9 mouse cellular contexts compared by ENCODE assay signal in genomic region chrX:139480022-139480894, GRCm38 (mm10). TPM values are rescaled to one million over a fixed set of nuclear protein-coding genes. Genes with fewer than 3 reads are reported as not detected.
DNase-seq lines count a peak whose midpoint lies in the region; ATAC-seq lines count a peak whose summit lies in the region.
"Had no signal": no experiment of that assay in that cellular context is flagged by ENCODE, and none has a peak within 500 bp of the region (broad histone marks: within the 10 kb centered on the region; RNA-seq: fewer than 3 reads in every experiment).

Gene D330045A20Rik (plus strand): TSS chrX:139480367.

- H3K4me3 ChIP-seq in erythroblast, embryonic 14.5 days (replicated peaks) = peak within 1 kb of the TSS; percentile 53
- peak within 1 kb of the TSS; percentile 35 for H3K4me3 ChIP-seq in forebrain, embryonic 13.5 days
- H3K4me3 ChIP-seq in intestine, embryonic 14.5 days (ENCODE audit: low read depth, low read length) = peak within 1 kb of the TSS; percentile 35
- H3K4me3 ChIP-seq in liver, embryonic 16.5 days (ENCODE audit: low read depth, low read length) = peak within 1 kb of the TSS; percentile 43
- peak within 1 kb of the TSS; percentile 37 for H3K4me3 ChIP-seq in neural tube, embryonic 15.5 days (replicated peaks)

- WGBS in forebrain, embryonic 13.5 days = 21% methylated on average over 28 of the region's 28 CpGs
- 15% methylated on average over 28 of the region's 28 CpGs for WGBS in intestine, embryonic 14.5 days
- 20% methylated on average over 28 of the region's 28 CpGs for WGBS in liver, embryonic 16.5 days (ENCODE audit: insufficient replicate concordance)
- 25% methylated on average over 28 of the region's 28 CpGs for WGBS in neural tube, embryonic 15.5 days

- no peaks in the 10 kb centered on the region for H3K27me3 ChIP-seq in erythroblast, embryonic 14.5 days (ENCODE audit: control insufficient read depth)
- H3K27me3 ChIP-seq in forebrain, embryonic 13.5 days = no peaks in the 10 kb centered on the region
- no peaks in the 10 kb centered on the region for H3K27me3 ChIP-seq in intestine, embryonic 14.5 days (replicated peaks; ENCODE audit: control insufficient read depth, insufficient read depth, low read length)
- H3K27me3 ChIP-seq in liver, embryonic 16.5 days (ENCODE audit: control insufficient read depth, insufficient read depth, low read depth, low read length) = no peaks in the 10 kb centered on the region; the same call in 1 of the 2 replicates
- H3K27me3 ChIP-seq in neural tube, embryonic 15.5 days (replicated peaks) = peaks cover 12% of the 10 kb centered on the region; the same call in 1 of the 2 replicates

- no peak within 1 kb of the TSS for H3K27ac ChIP-seq in forebrain, embryonic 13.5 days
- H3K27ac ChIP-seq in intestine, embryonic 14.5 days (ENCODE audit: low read depth) = no peak within 1 kb of the TSS
- H3K27ac ChIP-seq in liver, embryonic 16.5 days (ENCODE audit: low read length) = no peak within 1 kb of the TSS
- no peak within 1 kb of the TSS for H3K27ac ChIP-seq in neural tube, embryonic 15.5 days (replicated peaks)

- peak; percentile 47 for DNase-seq in Muller cell, postnatal 12 days (ENCODE audit: inconsistent ontology term)
- peak; percentile 58 for DNase-seq in intestine, embryonic 14.5 days (ENCODE audit: low spot score)
- DNase-seq in spleen, postnatal 36 days (ENCODE audit: low spot score in 2 of 2) = no peak

- peaks cover 3% of the 10 kb centered on the region; the same call in 1 of the 2 replicates for H3K4me1 ChIP-seq in erythroblast, embryonic 14.5 days (ENCODE audit: control insufficient read depth)
- H3K4me1 ChIP-seq in forebrain, embryonic 13.5 days = no peaks in the 10 kb centered on the region
- no peaks in the 10 kb centered on the region for H3K4me1 ChIP-seq in intestine, embryonic 14.5 days (replicated peaks; ENCODE audit: control insufficient read depth, insufficient read depth, low read length)
- H3K4me1 ChIP-seq in liver, embryonic 16.5 days (ENCODE audit: control insufficient read depth, low read depth, low read length) = no peaks in the 10 kb centered on the region; the same call in 1 of the 2 replicates
- no peaks in the 10 kb centered on the region for H3K4me1 ChIP-seq in neural tube, embryonic 15.5 days

- H3K4me2 ChIP-seq in forebrain, embryonic 13.5 days = peak within 1 kb of the TSS; percentile 58
- H3K4me2 ChIP-seq in intestine, embryonic 14.5 days (ENCODE audit: low read length) = peak within 1 kb of the TSS; percentile 60
- peak within 1 kb of the TSS; percentile 62 for H3K4me2 ChIP-seq in liver, embryonic 16.5 days (ENCODE audit: low read depth, low read length)
- H3K4me2 ChIP-seq in neural tube, embryonic 15.5 days = peak within 1 kb of the TSS; percentile 61

- no peak for ATAC-seq in erythroblast, adult 5-6 weeks (replicated peaks; ENCODE audit: low FRiP score, poor library complexity, severe bottlenecking)
- ATAC-seq in forebrain, embryonic 13.5 days = peak; percentile 93
- ATAC-seq in intestine, embryonic 14.5 days (replicated peaks; ENCODE audit: low FRiP score, low TSS enrichment, low read depth) = peak; percentile 53; the same call in 1 of the 2 replicates
- no peak for ATAC-seq in liver, embryonic 16.5 days (ENCODE audit: low read depth)
- peak; percentile 75 for ATAC-seq in neural tube, embryonic 15.5 days (ENCODE audit: low FRiP score)
- ATAC-seq: Patski had no signal

- no peak within 1 kb of the TSS for H3K9ac ChIP-seq in forebrain, embryonic 13.5 days
- H3K9ac ChIP-seq in intestine, embryonic 14.5 days (ENCODE audit: low read length) = no peak within 1 kb of the TSS
- H3K9ac ChIP-seq in liver, embryonic 16.5 days (ENCODE audit: low read depth, low read length) = no peak within 1 kb of the TSS
- 0 out of 2 replicates have a peak within 1 kb of the TSS, but pooled peaks have one; percentile 14 for H3K9ac ChIP-seq in neural tube, embryonic 15.5 days (replicated peaks)

- H3K36me3 ChIP-seq in erythroblast, embryonic 14.5 days (ENCODE audit: control insufficient read depth) = no peaks in the 10 kb centered on the region
- H3K36me3 ChIP-seq in forebrain, embryonic 13.5 days (ENCODE audit: poor library complexity, severe bottlenecking) = no peaks in the 10 kb centered on the region
- H3K36me3 ChIP-seq in intestine, embryonic 14.5 days (ENCODE audit: control insufficient read depth, insufficient read depth, low read length) = no peaks in the 10 kb centered on the region
- no peaks in the 10 kb centered on the region for H3K36me3 ChIP-seq in liver, embryonic 16.5 days (ENCODE audit: control insufficient read depth, insufficient read depth)
- H3K36me3 ChIP-seq in neural tube, embryonic 15.5 days = no peaks in the 10 kb centered on the region

- no peaks in the 10 kb centered on the region for H3K9me3 ChIP-seq in erythroblast, embryonic 14.5 days (ENCODE audit: control insufficient read depth, low read length)
- H3K9me3 ChIP-seq in forebrain, embryonic 13.5 days (replicated peaks) = no peaks in the 10 kb centered on the region
- H3K9me3 ChIP-seq in intestine, embryonic 14.5 days (ENCODE audit: control insufficient read depth, low read length) = no peaks in the 10 kb centered on the region
- H3K9me3 ChIP-seq in liver, embryonic 16.5 days (replicated peaks; ENCODE audit: control insufficient read depth, low read length) = no peaks in the 10 kb centered on the region
- H3K9me3 ChIP-seq in neural tube, embryonic 15.5 days (replicated peaks) = no peaks in the 10 kb centered on the region

RNA-seq across cellular contexts. Expression of gene D330045A20Rik, which starts in this region (rescaled TPM):
- polyA plus RNA-seq in erythroblast, embryonic 14.5 days (2012) = not detected in 2 replicates
- 0.42 TPM in 1 of 2 replicates, not detected in the other for total RNA-seq in erythroblast, adult 5-6 weeks (2015; ENCODE audit: low replicate concordance)
- total RNA-seq in erythroblast, adult 5-6 weeks (2017; ENCODE audit: low replicate concordance) = not detected in 2 replicates
- 1.9 TPM in 2 replicates for polyA plus RNA-seq in forebrain, embryonic 13.5 days (2015; fragmentation: Nextera tagmentation; extraction: Ambion mirVana)
- polyA plus RNA-seq in intestine, embryonic 14.5 days (2014; fragmentation: Nextera tagmentation; extraction: Ambion mirVana) = 4.1 and 5.7 TPM in 2 replicates
- 0.53 and 0.78 TPM in 2 replicates for polyA plus RNA-seq in liver, embryonic 16.5 days (2015; fragmentation: Nextera tagmentation; extraction: Ambion mirVana)
- polyA plus RNA-seq in neural tube, embryonic 15.5 days (2015; fragmentation: Nextera tagmentation; extraction: Ambion mirVana) = 1.0 and 1.1 TPM in 2 replicates
- polyA plus RNA-seq: Patski had no signal

Comparison
In these comparisons a context has a peak if more than half of its experiments do, and no peak if none do; other contexts are left out.
1. ATAC-seq: peak in forebrain, embryonic 13.5 days (single experiment), intestine, embryonic 14.5 days (single experiment) and neural tube, embryonic 15.5 days (single experiment); none in erythroblast, adult 5-6 weeks (single experiment) and liver, embryonic 16.5 days (single experiment).
2. DNase-seq: peak in Muller cell, postnatal 12 days (single experiment) and intestine, embryonic 14.5 days (single experiment); none in spleen, postnatal 36 days (0 of 2).
3. Peak in every context shown above with its lines, with median percentiles within 50 percentile points of each other: H3K4me3 ChIP-seq and H3K4me2 ChIP-seq.